Mouse (Mus musculus) gastrocnemius, adult 18-20 months (tissue): ENCODE measurements around the gene Atf7ip. TPM values are rescaled to one million over a fixed set of nuclear protein-coding genes. Genes with fewer than 3 reads are reported as not detected.

Experiments
- DNase-seq: peaks from one replicate; pipeline ENCODE4 v3.0.0; 2021; ENCODE audit warnings: low spot score
- total RNA-seq, 2 experiments: library from RNA; stranded (reverse); gene quantifications; 2 replicates each; pipeline ENCODE4 v1.2.3; 2021

The Atf7ip gene
- total RNA-seq, 2 experiments from 2014 or later = 40.0 to 42.4 TPM

DNA sequence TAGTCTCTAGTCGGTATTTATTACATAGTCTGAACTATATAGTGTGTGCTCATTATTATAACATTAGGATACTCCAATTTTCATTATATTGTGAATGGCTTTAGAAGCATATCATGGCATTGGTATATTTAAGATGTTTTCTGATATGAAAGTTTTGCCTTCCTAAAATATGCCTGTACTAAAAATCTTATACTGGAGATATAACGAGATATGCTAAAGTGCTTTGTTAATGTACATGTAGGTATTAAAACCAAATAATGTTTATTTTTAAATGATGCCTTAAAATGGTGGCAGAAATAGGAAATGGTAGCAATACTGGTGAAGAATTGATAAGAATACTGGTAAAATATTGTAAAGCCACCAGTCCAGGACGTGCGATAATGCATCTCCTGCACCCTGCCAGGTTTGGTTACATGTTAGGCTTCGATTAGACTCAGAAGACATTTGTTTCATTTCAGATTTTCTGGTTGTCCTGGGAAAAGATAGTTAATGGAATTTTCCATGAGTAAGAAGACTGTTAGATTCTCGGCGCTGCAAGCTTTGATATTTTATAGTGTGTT, 45.7 kb downstream of the Atf7ip start:
- no peak for DNase-seq

DNA sequence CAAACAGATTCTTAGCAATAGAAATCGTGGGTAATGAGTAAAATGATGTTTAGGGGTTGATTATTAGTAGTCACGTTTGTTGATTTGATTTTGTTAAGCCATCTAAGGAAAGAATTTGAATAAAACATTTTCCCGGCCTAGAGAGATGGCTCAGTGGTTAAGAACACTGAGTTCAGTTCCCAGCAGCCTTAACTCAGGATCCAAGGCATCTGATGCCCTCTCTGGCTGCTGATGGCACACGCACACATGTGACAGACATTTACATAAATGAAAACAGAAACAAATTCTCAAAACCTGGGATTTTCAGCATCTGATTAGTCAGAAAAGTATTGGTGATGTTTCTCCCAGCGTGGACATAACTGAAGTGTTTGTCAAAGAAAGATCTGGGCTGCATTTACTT, 47.2 kb downstream of the Atf7ip start:
- no peak for DNase-seq

DNA sequence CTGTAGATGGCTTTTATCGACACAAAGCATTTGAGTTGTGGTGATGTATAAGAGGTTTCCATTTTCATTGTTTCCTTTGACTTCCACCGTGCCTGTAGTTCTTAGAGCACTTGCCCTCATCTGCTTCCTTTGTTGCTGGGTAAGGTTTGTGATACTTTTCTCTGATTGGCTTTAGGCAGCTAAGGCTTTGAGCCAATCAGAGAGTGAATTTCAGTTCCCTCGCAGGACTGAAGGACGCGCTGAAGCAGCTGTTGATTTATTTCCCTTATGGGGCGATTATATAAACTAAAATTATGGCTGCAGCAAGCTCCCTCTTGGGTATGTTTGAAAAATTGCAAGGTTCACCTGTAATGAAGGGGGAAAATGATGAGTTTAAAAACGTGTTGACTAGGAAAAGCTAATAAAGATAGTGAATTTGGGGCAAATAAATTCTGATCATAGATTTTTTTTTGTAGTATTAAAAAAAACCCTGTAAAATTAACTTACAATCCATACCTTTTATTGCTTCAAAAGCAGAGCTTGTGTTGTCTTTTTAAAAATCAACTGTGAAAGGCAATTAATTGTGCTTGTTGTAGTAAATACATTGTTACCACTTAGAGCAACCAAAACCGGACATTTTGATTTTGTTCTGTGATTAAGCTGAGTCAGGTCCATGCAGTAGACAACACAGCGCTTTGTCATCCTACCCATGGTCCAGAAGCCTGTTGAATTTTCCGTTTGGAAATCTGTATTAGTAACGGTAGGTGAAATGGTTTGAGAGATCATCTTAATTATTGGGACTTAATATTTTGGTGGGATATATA, 48.0 kb downstream of the Atf7ip start:
- peak; percentile 47 for DNase-seq

DNA sequence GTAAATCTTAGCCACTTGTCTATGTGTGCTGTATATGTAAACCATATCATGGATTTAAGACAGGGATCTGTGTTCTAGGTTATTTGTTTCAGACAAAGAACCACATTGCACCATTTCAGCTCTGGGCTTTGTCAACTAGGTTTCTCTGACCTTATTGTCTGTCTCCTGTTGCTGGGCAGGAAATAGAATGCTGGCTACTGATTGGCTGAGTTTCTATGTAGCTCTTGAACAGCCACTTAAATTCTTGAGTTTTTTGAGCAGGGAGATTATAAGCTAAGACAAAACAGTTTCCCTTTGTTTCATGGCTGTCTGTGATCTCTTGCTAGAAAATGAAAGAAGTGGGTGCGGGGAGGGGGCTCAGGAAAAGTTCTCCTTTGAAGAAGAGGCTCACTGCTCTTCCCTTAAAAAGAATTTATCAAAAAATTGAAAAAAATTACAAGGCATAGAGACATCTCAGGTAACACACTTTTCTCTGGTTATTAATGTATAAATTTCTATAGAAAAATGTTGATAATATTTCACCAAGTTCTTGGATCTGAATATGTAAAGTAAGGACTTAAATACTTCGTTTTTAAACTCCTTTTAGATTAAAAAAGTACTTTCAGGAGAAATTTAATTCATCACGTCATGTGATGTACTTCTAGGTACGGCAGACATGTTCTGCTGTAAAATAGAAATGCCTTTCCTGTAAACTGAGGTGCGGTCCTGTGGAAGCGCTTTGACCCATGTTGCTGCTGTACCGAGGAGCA, 49.0 kb downstream of the Atf7ip start:
- DNase-seq = no peak

DNA sequence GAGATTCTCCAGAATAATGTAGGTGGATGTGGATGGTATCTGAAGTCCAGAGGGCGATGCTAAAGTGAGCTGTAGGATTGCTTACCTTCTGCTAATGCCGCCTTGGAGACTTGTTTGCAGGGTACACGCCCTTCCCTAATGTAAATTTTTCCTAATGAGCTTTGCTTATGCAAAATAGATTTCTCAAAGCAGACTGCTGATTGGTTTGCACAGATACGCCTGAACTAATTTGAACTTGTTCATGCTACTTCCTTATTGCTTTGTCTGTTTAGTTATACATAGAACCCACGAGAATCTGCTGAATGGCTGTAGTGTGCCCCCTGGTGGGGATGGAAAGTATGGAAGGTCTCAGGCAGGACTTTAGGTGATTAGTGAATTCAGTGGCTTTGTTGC, 49.6 kb downstream of the Atf7ip start:
- peak; percentile 59 for DNase-seq

DNA sequence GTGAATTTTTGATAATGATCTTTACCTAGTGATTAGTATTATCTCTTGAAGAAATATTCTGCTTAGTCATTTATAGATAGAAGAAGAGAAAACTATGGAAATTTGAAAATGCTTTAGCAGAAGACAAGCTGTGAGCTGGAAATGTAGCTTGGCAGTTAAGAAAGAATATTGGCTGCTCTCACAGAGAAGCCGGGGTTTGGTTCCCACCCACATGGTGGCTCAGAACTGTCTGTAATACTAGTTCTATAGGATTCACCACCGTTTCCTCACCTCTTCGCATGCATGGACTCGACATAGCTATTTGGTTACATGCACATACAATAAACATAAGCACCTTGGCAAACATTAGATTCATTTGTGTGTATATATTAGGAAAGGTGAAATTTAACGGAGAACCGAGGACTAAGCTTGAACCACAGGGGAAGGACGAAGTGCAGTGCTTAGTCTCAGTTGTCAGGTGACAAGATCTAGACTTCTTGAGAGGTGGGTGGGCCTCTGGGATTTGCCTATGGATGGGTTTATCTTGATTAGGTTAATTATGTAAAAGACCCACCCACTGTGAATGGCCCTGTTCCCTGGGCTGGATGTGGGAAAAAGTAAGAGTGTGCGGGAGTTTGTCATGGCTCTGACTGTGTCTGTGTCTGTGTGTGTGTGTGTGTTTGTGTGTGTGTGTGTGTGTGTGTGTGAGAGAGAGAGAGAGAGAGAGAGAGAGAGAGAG, 52.5 kb downstream of the Atf7ip start:
- no peak for DNase-seq

DNA sequence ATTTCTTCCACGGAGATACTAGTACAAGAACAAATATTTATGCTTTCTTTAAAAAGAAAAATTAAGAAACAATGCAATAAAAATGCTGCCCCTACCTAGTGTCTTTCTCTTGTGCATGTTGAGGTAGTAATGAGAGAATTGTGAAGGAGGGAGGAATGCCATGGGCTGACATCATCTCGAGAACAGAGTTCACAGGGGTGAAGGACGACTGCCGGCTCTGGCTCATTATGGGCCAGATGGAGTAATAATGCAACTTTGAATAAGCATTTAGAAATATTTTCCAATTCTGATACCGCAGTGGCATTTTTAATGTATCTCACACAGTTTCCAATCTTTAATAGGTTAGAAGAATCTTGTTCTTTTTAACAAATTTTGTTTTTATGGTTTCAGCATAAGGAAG, 60.0 kb downstream of the Atf7ip start:
- no peak for DNase-seq

DNA sequence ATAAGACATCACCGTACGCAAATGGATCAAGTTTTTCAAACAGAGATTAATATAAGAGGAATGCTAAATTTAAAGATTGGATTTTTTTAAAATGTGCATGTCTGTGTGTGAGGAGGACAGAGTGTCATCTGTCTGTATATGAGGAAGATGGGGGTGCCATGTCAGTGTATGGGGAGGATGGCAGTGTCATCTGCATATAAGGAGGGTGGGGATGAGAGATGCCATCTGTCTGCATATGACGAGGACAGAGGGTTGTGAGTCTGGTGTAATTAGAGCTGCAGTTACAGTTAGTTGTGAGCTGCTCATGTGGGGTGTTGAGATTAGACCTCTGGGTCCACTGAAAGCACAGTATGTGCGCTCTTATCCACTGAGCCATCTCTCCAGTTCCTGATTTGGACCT, 84.8 kb downstream of the Atf7ip start:
- DNase-seq = no peak

DNA sequence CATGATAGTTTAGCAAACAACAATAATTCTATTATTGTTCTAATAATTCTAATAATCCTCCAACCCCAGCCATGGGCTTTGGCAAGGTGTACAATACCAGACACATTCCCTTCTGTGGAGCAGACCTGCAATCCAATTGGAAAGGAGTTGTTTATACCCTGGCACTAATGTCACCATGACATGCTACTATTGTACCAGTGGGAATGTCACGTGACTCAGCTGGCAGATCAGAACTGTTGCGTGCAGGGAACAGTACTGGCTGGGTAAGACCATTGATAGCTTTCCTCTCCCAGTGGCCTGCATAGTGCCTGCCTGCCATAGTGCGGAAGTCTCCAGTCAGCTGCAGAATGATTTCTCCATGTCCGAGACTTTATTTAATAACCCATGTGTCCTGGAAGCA, 88.6 kb downstream of the Atf7ip start:
- DNase-seq = no peak

DNA sequence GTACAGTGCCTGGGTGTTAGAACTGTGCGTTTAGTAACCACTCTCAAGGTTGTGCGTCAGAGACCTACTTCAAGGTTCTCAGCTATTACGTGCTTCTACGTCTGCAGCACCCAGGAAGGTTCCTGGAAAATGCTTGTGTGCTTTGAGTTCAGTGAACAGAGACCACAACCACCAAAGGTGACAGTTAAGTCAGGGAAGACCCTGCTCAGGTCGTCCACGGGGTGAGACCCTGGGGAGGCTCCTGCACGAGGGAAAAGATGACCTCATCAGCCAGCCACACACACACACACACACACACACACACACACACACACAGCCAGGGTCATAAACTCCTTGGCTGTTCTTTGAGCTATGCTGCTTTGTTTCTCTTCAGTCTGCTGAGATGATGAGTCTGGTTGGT, 96.6 kb downstream of the Atf7ip start:
- no peak for DNase-seq

DNA sequence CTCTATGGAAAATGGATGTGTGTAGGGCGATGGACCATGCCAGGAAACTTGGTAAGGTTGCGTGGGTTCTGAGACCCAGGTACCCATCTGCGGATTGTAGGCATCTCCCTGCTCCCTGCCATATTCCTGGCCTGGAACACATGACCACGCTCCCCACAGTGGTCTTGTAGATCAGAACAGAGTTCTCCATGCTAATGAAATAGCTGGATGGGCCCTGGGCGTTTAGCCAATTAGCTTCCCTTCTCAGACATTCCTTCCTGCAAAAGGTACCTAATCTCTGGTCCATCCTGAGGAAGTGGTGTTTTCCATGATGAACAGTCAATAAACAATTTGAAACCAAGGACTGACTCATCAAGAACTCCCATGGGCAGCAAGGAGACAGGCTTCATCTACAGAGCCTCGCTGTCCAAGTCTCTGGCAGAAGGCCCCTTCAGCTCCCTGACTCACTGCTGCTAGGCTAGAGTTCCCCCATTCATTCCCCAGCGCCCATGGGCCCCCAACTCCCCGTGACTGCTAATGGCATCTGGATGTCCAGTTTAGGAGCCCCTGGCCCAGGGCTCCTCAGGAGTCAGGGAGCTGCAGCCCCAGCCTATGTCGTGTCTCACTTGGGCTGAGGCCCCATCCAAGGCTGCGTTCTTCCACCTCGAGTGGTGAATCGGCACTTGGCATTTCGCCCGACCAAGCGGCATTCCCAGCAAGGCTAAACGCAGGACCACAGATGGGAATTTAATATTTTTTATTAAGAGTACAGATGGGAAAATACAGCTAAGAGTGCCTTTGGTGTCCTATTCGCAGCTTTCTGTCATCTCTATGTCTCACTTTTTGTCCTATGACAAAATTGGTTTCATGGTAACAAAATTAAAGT, 105.6 kb downstream of the Atf7ip start:
- DNase-seq = no peak

DNA sequence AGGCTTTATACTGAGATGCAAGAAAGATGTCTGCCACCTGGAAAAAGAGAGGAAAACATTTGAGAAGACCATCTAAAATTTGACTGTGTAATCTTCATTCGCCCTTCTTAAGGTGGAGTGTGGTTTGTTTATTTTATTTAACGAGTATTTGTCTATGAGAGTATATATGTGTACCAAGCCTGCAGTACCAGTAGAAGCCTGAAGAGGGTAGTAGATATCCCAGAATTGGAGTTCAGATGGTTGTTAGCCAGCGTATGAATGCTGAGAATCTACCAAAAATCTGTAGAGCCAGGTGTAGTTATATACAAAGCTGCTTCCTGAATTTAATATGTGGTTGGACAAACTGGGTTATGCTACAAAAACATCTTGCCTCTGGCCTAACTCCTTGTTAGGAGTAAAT, 106.3 kb downstream of the Atf7ip start:
- no peak for DNase-seq

DNA sequence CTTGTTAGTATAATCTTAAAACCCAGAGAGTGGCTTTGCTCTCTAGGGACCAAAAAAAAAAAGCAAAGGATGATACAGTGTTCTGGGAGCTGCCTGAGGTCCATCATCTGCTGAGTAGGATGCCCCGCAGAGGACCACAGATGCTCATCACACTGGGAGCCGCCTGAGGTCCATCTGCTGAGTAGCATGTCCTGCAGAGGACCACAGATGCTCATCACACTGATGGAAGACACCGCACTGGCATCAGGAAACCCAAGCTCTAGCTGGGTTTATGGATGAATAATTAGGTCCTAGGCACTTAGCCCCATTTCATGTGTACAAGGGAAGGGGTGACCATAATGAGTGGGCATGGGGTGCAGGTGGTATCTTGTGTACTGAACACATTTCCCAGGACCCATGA, 108.2 kb downstream of the Atf7ip start:
- DNase-seq = no peak

DNA sequence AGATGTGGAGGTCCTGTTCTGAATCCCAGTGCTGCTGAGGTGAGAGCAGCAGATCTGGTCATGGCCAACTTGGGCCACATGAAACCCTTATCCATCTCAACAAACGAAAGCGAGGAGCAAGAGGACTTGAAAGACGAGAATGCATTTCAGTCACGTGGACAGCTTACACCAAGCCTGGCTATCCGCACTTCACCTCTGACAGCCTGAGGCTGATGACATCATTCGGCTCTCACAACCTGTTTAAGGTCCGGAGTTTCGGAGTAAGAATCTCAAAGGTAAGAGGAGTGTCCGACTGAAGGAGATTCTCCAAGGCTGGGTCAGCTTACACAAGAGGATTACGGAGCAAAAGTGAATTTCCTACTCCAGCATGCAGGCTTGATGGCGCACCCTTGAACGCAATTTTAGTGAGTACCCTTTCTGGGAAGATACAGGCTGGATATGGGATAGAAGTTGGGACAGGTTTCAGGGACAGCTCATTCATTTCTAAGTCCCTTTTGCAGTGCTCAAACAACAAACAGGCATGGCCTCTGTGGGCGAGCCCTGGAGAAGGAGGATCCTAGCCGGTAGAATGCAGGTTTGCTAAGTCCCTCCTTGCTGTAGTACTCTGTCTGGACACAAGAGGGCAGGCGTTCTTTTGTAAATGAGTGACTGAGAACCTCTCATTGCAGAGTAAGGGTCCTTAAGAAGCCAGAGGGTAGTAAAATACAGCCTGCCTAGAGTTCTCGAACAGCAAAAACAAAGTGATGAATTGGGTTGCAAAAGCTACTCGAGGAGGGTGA, 114.6 kb downstream of the Atf7ip start:
- peak; percentile 73 for DNase-seq

DNA sequence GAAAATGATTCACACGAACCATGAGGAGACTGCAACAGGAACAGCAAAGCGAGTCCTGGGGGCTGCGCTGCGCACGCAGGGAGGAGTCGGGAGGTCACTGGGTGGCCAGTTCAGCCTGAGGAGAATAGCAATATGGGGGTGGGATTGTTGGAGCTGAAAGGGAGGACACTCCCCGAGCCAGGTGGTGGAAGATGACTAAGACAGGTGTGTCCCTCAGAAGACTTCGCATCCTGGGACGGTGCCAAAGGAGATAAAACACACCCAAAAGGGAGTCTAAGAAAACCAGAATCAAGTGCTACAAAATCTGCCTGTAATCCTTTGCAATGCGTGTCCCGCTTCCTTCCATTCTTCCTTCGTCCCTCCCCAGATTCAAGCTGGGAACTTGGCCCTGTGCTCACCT, 119.5 kb downstream of the Atf7ip start:
- DNase-seq = no peak

DNA sequence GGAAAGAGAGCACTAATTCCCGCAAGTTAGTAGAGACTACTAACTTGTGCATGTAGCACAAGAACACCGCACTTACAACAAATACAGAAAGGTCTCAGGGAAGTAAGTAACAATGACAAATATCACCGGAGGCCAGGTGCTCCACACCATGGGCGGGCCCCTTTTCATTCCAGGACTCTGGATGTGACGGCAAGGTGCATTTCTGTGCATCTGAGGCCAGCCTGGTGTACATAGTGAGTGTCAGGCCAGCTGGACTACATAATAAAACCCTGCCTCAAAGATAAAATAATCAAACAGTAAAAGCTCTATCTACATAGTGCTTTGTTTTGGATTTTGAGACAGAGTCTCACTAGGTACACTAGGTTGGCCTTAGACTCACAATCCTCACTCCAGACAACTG, 123.7 kb downstream of the Atf7ip start:
- DNase-seq = no peak

DNA sequence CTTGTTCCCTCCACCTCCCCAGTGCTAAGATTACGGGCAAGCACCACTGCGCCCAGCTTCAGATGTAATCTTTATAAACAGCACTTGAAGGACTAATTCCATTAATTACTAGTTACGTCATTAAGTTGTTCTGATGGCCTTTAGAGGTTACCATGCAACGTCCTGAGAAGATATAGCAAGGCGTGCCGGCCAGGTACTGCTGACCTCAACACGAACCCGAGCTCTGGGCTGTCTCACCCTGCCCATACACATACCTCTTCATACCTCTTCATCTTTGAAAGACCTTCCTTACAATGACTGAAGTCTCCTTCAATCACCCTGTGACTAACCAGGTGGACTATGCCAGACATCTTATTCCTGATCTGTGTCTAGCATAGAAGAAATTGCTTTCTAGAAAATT, 125.6 kb downstream of the Atf7ip start:
- no peak for DNase-seq

DNA sequence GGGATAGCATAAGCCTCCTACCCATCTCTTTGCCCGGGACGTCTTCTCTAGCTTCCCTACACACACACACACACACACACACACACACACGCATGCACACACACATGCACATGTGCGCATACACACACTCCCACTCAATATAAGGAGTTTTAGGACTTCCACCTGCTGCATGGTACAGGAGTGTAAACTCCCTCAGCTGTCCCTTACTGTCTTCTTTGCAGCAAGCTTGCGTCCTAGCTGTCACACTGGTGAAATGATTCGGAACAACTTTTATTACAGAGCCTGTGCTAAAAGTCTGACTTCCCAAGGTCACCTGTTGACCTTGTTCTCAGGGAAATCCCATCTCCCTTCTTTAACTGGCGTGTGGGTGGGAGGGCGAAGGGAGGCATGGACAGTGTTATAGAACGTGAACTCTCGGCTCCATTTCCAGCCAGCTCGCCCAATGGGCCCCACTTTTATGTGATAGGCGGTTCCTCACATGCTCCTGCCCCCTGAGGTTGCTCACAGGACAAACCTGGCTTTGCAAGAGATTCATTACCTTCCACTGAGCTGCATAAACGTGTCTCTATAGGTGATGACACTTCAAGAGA, 126.1 kb downstream of the Atf7ip start:
- no peak for DNase-seq

DNA sequence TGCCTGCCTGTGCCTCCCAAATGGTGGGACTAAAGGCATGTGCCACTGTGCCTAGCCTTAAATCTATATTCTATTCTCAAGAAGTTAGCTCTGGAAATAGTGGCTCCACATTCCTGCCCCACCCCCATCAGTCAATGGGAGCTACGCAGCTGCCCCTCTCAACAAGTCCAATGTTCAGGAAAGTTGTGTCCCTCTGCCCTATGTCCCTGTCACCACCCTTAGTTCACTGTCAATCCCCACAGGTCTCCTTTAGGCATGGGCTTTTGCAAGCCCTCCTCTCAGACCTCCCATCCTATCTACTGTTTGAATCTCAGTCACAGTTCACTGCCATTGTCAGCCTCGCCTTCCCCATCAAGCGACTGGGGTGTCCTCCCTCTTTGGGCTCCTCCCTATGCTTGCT, 127.2 kb downstream of the Atf7ip start:
- DNase-seq = no peak

DNA sequence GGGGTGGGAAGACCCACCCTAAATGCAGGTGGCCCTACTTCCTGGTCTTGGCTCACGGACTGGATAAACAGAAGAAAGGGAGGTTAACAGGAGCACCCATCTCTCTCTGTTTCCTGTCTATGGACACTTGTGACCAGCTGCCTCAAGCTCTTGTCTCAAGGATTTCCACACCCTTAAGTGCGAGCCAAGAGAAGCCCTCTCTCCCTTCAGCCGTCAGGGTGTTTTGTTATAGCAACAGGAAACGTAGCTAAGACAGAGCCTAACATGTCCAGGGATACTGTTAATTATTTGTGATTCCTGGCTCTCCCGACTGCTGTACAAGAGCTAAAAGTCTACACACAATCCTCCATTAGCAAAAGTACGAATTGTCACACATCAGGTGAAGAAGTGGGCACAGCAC, 127.8 kb downstream of the Atf7ip start:
- DNase-seq = no peak
